In genomic region chr2:32908272-32908671, GRCm38 (mm10) we compare ENCODE assay signal across 8 mouse cellular contexts. TPM values are rescaled to one million over a fixed set of nuclear protein-coding genes. Genes with fewer than 3 reads are reported as not detected.
DNase-seq lines count a peak whose midpoint lies in the region; ATAC-seq and TF ChIP-seq lines count a peak whose summit lies in the region.

No protein-coding gene starts in this region.

- H3K4me3 ChIP-seq in ES-E14 (ENCODE audit: insufficient read depth in 1 of 2, low read depth in 1 of 2, low read length in 2 of 2, poor library complexity in 1 of 2, severe bottlenecking in 1 of 2) = no peak overlapping the region
- H3K4me3 ChIP-seq in heart, adult 2 months = no peak overlapping the region
- H3K4me3 ChIP-seq in kidney, adult 2 months (ENCODE audit: insufficient read depth, low read depth, low read length) = no peak overlapping the region
- H3K4me3 ChIP-seq in stomach, postnatal 0 days (ENCODE audit: low read depth, low read length) = 0 out of 2 replicates have a peak overlapping the region, but pooled peaks have one; percentile 6

- intact Hi-C loops in heart, adult 2 months (cut with DNase I) = no loop called here

- peak overlapping the region; percentile 10; the same call in 1 of the 2 replicates for H3K9ac ChIP-seq in ES-E14 (ENCODE audit: insufficient read depth, low read depth, low read length, poor library complexity, severe bottlenecking)
- no peak overlapping the region for H3K9ac ChIP-seq in heart, adult 2 months (ENCODE audit: low read depth, low read length)
- H3K9ac ChIP-seq in stomach, postnatal 0 days (ENCODE audit: low read length) = 0 out of 2 replicates have a peak overlapping the region, but pooled peaks have one; percentile 23

- peak; percentile 58; the same call in 1 of the 2 replicates for TF ChIP-seq EP300 in heart, adult 2 months (IDR thresholded peaks at IDR 0.05; ENCODE audit: insufficient read depth, low read depth, low read length)
- TF ChIP-seq EP300 in stomach, postnatal 0 days (optimal IDR thresholded peaks at IDR 0.05) = peak; percentile 81

- peak overlapping the region; percentile 39; the same call in 1 of the 2 replicates for H3K4me2 ChIP-seq in stomach, postnatal 0 days (replicated peaks; ENCODE audit: low read depth)

- H3K4me1 ChIP-seq in ES-E14 (ENCODE audit: control insufficient read depth in 2 of 2, insufficient read depth in 2 of 2, low read length in 2 of 2, poor library complexity in 1 of 2) = peaks cover 20 to 53% of the 10 kb centered on the region in 2 experiments
- peaks cover 24% of the 10 kb centered on the region for H3K4me1 ChIP-seq in heart, adult 2 months (ENCODE audit: control insufficient read depth, insufficient read depth, low read length)
- H3K4me1 ChIP-seq in kidney, adult 2 months (ENCODE audit: control insufficient read depth, insufficient read depth, low read length) = peaks cover 5% of the 10 kb centered on the region
- peaks cover 18% of the 10 kb centered on the region for H3K4me1 ChIP-seq in stomach, postnatal 0 days (replicated peaks; ENCODE audit: control insufficient read depth, insufficient read depth)

- no peaks in the 10 kb centered on the region for H3K9me3 ChIP-seq in ES-E14 (ENCODE audit: control insufficient read depth, insufficient read depth, low read depth, low read length)
- no peaks in the 10 kb centered on the region for H3K9me3 ChIP-seq in stomach, postnatal 0 days (ENCODE audit: control insufficient read depth, low read length)

- ATAC-seq in stomach, postnatal 0 days (ENCODE audit: low FRiP score, low TSS enrichment) = peak; percentile 16; the same call in 1 of the 2 replicates

- DNase-seq in ES-E14 (ENCODE audit: low read depth, low spot score) = peak; percentile 74
- peak; percentile 91 for DNase-seq in ZHBTc4 (ENCODE audit: low read depth, low spot score)
- peak; percentile 62 to 76 for DNase-seq in heart, adult 2 months
- peak; percentile 79 for DNase-seq in kidney, adult 2 months
- DNase-seq in lung, postnatal 10 days = peak; percentile 94
- peak; percentile 67 for DNase-seq in stomach, postnatal 0 days (ENCODE audit: low spot score)
- DNase-seq in ovary, adult 18-20 months (ENCODE audit: low spot score) = no peak
- DNase-seq in MN1 (ENCODE audit: low spot score) = no peak

- in situ Hi-C loops in ES-E14 (cut with MboI; ENCODE audit: low sequenced_read_pairs in 2 of 2, unreplicated experiment in 2 of 2) = no loop called here

- no peak for TF ChIP-seq CTCF in heart, adult 2 months (IDR thresholded peaks at IDR 0.05)
- TF ChIP-seq CTCF in kidney, adult 2 months (conservative IDR thresholded peaks at IDR 0.05; ENCODE audit: insufficient read depth, insufficient read length, low read depth, low read length) = no peak
- TF ChIP-seq CTCF in stomach, postnatal 0 days (IDR thresholded peaks at IDR 0.05; ENCODE audit: low read depth) = no peak

- no peak for TF ChIP-seq POLR2A in heart, adult 2 months (IDR thresholded peaks at IDR 0.05; ENCODE audit: insufficient read depth, low read depth, low read length)
- TF ChIP-seq POLR2A in kidney, adult 2 months (IDR thresholded peaks at IDR 0.05; ENCODE audit: low read depth, low read length) = no peak

- peaks cover 10% of the 10 kb centered on the region for H3K36me3 ChIP-seq in ES-E14 (ENCODE audit: control insufficient read depth, insufficient read depth, low read length, poor library complexity, severe bottlenecking)
- no peaks in the 10 kb centered on the region; the same call in 1 of the 2 replicates for H3K36me3 ChIP-seq in heart, adult 2 months (ENCODE audit: control insufficient read depth, insufficient read depth, low read length)
- H3K36me3 ChIP-seq in kidney, adult 2 months (ENCODE audit: control insufficient read depth, insufficient read depth, low read length) = no peaks in the 10 kb centered on the region
- H3K36me3 ChIP-seq in stomach, postnatal 0 days (ENCODE audit: control insufficient read depth, insufficient read depth, low read length) = peaks cover 8% of the 10 kb centered on the region

- no peaks in the 10 kb centered on the region for H3K79me2 ChIP-seq in heart, adult 2 months (replicated peaks; ENCODE audit: control insufficient read depth, insufficient read depth, low read length)

- H3K27me3 ChIP-seq in heart, adult 2 months (ENCODE audit: control insufficient read depth, insufficient read depth, low read length) = no peaks in the 10 kb centered on the region
- no peaks in the 10 kb centered on the region for H3K27me3 ChIP-seq in kidney, adult 2 months (replicated peaks; ENCODE audit: control insufficient read depth, insufficient read depth, low read length)
- H3K27me3 ChIP-seq in stomach, postnatal 0 days (ENCODE audit: control insufficient read depth, insufficient read depth, low read length) = no peaks in the 10 kb centered on the region

- H3K27ac ChIP-seq in ES-E14 (ENCODE audit: insufficient read depth, low read depth, low read length, poor library complexity, severe bottlenecking) = peak overlapping the region; percentile 87; the same call in 1 of the 2 replicates
- H3K27ac ChIP-seq in heart, adult 2 months = peak overlapping the region; percentile 74
- peak overlapping the region; percentile 37 for H3K27ac ChIP-seq in kidney, adult 2 months (ENCODE audit: insufficient read depth, low read depth, low read length)
- peak overlapping the region; percentile 95 for H3K27ac ChIP-seq in stomach, postnatal 0 days (replicated peaks)

- 12% methylated on average over 6 of the region's 6 CpGs for WGBS in heart, adult 2 months
- 43% methylated on average over 6 of the region's 6 CpGs for WGBS in kidney, adult 2 months
- 9% methylated on average over 6 of the region's 6 CpGs for WGBS in stomach, postnatal 0 days

TF ChIP-seq in ES-E14, 5 proteins besides CTCF, POLR2A, EP300 and RAD21:
- TF ChIP-seq MAFK (IDR thresholded peaks at IDR 0.05; ENCODE audit: insufficient read depth, low read depth, low read length) = no peak
- TF ChIP-seq ZNF384 (IDR thresholded peaks at IDR 0.05; ENCODE audit: low read depth, low read length) = peak; percentile 88
- peak; percentile 66; the same call in 1 of the 2 replicates for TF ChIP-seq CHD2 (IDR thresholded peaks at IDR 0.05; ENCODE audit: low read depth, low read length)
- no peak for TF ChIP-seq ZC3H11A (IDR thresholded peaks at IDR 0.05; ENCODE audit: borderline replicate concordance, low read depth, low read length)

RNA-seq across cellular contexts. Expression of gene Fam129b, which starts 32.4 kb away (rescaled TPM):
- total RNA-seq in ES-E14 (2012; rRNA removed) = 65.3 and 90.0 TPM in 2 replicates
- 10 to 100 TPM; 19.5 to 20.0 TPM for total RNA-seq in heart, adult 2 months (2021)
- 21.0 and 21.5 TPM in 2 replicates for polyA plus RNA-seq in heart, adult 2 months (2012; rRNA removed)
- 32.3 and 33.4 TPM in 2 replicates for polyA plus RNA-seq in kidney, adult 2 months (2012; rRNA removed)
- 90.7 and 101 TPM in 2 replicates for polyA plus RNA-seq in stomach, postnatal 0 days (2015; fragmentation: Nextera tagmentation; extraction: Ambion mirVana)

RNA-seq across cellular contexts. Expression of gene Rpl12, which starts 53.1 kb away (rescaled TPM):
- 2,117 and 2,535 TPM in 2 replicates for total RNA-seq in ES-E14 (2012; rRNA removed)
- total RNA-seq in heart, adult 2 months (2021) = 10 to 100 TPM; 60.6 to 64.0 TPM
- polyA plus RNA-seq in heart, adult 2 months (2012; rRNA removed) = 150 and 174 TPM in 2 replicates
- polyA plus RNA-seq in kidney, adult 2 months (2012; rRNA removed) = 166 and 270 TPM in 2 replicates
- polyA plus RNA-seq in stomach, postnatal 0 days (2015; fragmentation: Nextera tagmentation; extraction: Ambion mirVana) = 141 and 157 TPM in 2 replicates

RNA-seq across cellular contexts. Expression of gene Lrsam1, which starts 53.1 kb away (rescaled TPM):
- 16.7 and 27.7 TPM in 2 replicates for total RNA-seq in ES-E14 (2012; rRNA removed)
- 10 to 100 TPM; 12.6 to 16.3 TPM for total RNA-seq in heart, adult 2 months (2021)
- polyA plus RNA-seq in heart, adult 2 months (2012; rRNA removed) = 11.4 and 14.8 TPM in 2 replicates
- polyA plus RNA-seq in kidney, adult 2 months (2012; rRNA removed) = 12.0 and 15.5 TPM in 2 replicates
- polyA plus RNA-seq in stomach, postnatal 0 days (2015; fragmentation: Nextera tagmentation; extraction: Ambion mirVana) = 5.3 and 5.5 TPM in 2 replicates

Comparison
In these comparisons a context has a peak if more than half of its experiments do, and no peak if none do; other contexts are left out.
1. DNase-seq: peak in ES-E14 (single experiment), ZHBTc4 (single experiment), heart, adult 2 months (2 of 2), kidney, adult 2 months (single experiment), lung, postnatal 10 days (single experiment) and stomach, postnatal 0 days (single experiment); none in ovary, adult 18-20 months (single experiment) and MN1 (single experiment).
2. H3K27ac ChIP-seq: peak in every context shown above with its lines; median percentile 95 in stomach, postnatal 0 days; 87 in ES-E14; 74 in heart, adult 2 months; 37 in kidney, adult 2 months.